Mouse (Mus musculus) testis, postnatal 14 days (tissue): ENCODE results near the gene Olfr1258.
"Not testable (repeated sequence)": the region's sequence is repeated elsewhere in the genome, so short reads cannot be mapped to it uniquely, and the experiment has no call there.

Experiments
- DNase-seq: peaks from one replicate; pipeline ENCODE4 v3.0.0; 2021; ENCODE audit warnings: low spot score

The Olfr1258 gene

DNA sequence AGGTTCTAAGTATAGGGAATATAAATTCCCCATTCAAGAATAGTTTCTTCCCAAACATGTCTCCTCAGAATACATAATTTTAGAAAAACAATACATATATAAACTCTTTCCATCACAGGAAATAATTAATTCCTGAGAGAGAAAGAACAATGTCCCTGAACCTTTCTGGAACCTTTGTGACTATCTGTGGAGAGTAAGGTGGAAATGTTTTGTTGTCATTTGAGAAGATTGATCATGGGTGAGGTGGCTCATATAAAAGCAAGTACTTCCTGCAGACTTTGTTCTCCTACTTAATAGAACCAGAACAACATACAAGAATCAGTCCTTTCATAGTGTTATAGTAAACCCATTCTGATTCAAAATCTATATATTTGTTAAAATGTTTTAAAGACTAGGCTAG lies at the start of gene Olfr1258:
TSS of gene Olfr1258 (plus strand) at position 301 of the 400 bp plus-strand sequence.
- no peak for DNase-seq

DNA sequence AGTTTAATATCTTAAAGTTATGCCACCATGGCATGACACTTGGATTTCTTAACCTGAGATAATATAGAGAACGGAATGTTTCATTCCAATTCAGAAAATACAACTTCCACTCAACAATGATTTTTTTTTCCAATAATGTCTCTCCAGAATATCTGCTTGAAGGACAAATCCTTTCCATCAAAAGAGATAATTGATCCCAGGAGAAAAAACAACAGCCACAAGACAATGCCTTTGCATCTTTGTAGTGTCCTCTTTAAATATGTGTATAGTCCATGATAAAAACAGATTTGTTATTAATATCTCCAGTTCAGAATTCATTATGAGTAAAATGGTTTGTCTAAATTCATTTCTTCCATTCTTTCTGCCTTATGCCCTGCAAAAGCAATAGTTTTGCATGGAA lies 49.0 kb upstream of the Olfr1258 start, which contains the start of gene Olfr1257:
TSS of gene Olfr1257 (plus strand) at position 301 of the 400 bp plus-strand sequence.
- DNase-seq, result no peak

DNA sequence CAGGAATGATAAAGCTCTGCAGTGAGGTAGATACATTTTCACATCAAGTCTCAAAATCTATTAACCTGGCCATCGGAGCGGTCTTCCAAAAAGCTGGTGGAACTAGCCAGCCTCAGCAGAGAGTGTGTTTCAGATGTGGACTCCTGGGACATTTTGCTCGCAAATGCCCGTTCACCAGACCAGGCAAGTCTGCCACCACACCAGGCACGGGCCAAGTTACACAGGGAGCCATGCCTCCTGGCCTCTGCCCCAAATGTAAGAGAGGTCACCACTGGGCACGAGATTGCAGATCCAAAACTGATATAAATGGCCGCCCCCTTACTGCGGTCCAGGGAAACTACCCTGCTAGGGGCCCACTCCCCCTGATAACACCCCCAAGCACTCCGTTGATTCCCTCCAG lies 14.5 kb upstream of the Olfr1258 start:
- DNase-seq, result not testable (repeated sequence)

DNA sequence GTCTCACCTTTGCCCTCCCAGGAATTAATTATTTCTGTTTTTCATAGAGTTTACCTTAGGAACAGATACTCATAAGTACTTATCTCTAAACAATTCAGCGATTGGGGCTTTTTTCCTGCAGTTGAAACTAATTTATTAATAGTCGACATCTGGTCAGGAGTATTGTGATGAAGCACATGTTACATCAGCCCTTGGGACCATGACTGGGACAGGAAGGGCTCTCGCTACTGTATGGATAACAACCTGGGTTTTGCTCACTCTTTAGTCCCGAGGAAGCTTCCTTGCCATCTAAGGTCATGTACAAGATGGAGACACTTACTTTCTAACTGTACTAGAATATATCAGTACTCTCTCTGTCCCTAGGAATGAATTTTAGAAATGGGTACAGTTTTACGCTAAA lies 21.5 kb downstream of the Olfr1258 start, which contains the start of gene Olfr1259:
TSS of gene Olfr1259 (minus strand) at position 101 of the 400 bp plus-strand sequence.
- DNase-seq, result no peak

DNA sequence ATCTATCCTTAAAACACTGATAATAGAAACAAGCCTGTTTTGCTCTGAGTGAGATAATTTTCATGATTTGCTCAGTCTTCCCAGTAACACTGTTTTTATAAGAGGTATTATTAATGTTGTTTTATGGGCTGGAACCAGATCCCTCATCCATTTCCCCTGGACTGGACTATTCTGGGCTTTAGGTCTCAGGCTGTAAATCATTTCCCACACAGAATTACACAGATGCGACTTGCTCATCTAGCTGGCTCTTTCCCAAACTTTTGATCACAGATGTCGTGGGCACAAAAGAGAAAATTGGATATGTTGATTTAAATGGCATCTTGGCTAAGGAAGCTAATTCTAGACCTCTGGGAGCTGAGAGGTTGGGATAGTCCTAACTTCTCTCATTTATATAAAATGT lies 47.1 kb downstream of the Olfr1258 start, which contains the start of gene Olfr1260:
TSS of gene Olfr1260 (plus strand) at position 157 of the 400 bp plus-strand sequence.
- no peak for DNase-seq

DNA sequence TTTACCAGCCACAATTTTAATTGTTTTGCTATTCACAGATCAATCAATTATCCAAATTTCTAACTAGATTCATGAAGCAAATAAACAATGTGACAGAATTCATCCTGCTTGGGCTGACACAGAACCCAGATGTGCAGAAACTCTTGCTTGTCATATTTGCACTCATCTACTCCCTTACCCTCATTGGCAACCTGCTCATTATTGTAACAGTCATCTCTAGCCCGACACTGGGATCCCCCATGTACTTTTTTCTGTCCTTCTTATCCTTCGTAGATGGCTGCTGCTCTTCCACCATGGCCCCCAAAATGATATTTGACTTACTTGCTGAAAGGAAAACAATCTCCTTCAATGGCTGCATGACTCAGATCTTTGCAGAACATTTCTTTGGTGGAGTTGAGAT lies 50.6 kb downstream of the Olfr1258 start:
- DNase-seq, result no peak
